Comparison of ENCODE assay signal across 41 mouse cellular contexts in the genomic region with DNA sequence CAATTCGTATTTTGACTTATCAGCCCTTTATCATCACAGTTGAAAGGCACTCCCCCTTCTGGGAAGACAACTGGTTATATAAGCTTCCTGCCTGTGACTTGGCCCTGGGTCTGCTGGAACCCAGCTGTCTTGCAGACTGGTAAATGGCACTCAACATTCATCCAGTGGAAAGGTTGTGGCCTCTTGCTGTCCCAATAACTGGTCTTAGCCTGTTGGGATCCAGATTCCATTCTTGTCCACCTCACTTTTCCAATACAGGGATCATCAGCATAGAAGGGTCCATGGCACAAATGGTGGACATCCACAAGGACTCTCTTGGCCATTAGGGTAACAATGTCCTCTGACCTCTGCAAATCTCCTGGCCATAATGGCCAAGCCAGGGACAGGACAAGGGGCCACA. TPM values are rescaled to one million over a fixed set of nuclear protein-coding genes. Genes with fewer than 3 reads are reported as not detected.
"Had no signal": no experiment of that assay in that cellular context is flagged by ENCODE, and none has a peak within 500 bp of the region (broad histone marks: within the 10 kb centered on the region; RNA-seq: fewer than 3 reads in every experiment).

No protein-coding gene starts in this region.

- H3K27ac ChIP-seq: heart, embryonic 10.5 days; heart, embryonic 13.5 days; heart, embryonic 15.5 days; hindbrain, embryonic 10.5 days; hindbrain, embryonic 12.5 days; hindbrain, embryonic 13.5 days; hindbrain, embryonic 14.5 days; hindbrain, embryonic 15.5 days; hindbrain, postnatal 0 days; intestine, embryonic 15.5 days; kidney, embryonic 15.5 days; kidney, postnatal 0 days; layer of hippocampus, adult 2 months; left cerebral cortex, adult 2 months had no signal

- DNase-seq: heart, postnatal 14 days; heart, postnatal 36 days; heart, postnatal 4 days; kidney, adult 11 months; kidney, adult 18-20 months; kidney, adult 2 months; kidney, adult 8-10 months; kidney, adult 9 months; kidney, postnatal 10 days; kidney, postnatal 14 days; kidney, postnatal 25 days; kidney, postnatal 36 days; kidney, postnatal 4 days; layer of hippocampus, adult 9-11 months; layer of hippocampus, postnatal 36 days had no signal

- H3K9ac ChIP-seq: heart, embryonic 12.5 days; heart, embryonic 13.5 days; heart, embryonic 15.5 days; hindbrain, embryonic 12.5 days; hindbrain, embryonic 13.5 days; hindbrain, embryonic 14.5 days; hindbrain, embryonic 15.5 days; intestine, embryonic 15.5 days; kidney, embryonic 15.5 days had no signal

- H3K36me3 ChIP-seq: heart, embryonic 10.5 days; heart, embryonic 12.5 days; heart, embryonic 13.5 days; heart, embryonic 15.5 days; hindbrain, embryonic 10.5 days; hindbrain, embryonic 12.5 days; hindbrain, embryonic 13.5 days; hindbrain, embryonic 15.5 days; intestine, embryonic 15.5 days; kidney, embryonic 15.5 days had no signal

- H3K9me3 ChIP-seq: heart, embryonic 10.5 days; heart, embryonic 12.5 days; heart, embryonic 13.5 days; heart, embryonic 15.5 days; hindbrain, embryonic 10.5 days; hindbrain, embryonic 12.5 days; hindbrain, embryonic 13.5 days; hindbrain, embryonic 15.5 days; intestine, embryonic 15.5 days; kidney, embryonic 15.5 days had no signal

- ATAC-seq: hindbrain, embryonic 16.5 days; hindbrain, postnatal 0 days; inflammation-experienced regulatory T-cells, adult 6 months; intestine, embryonic 15.5 days; intestine, embryonic 16.5 days; intestine, postnatal 0 days had no signal

- H3K27me3 ChIP-seq: heart, embryonic 15.5 days; hindbrain, embryonic 12.5 days; hindbrain, embryonic 13.5 days; hindbrain, embryonic 15.5 days; intestine, embryonic 15.5 days; kidney, embryonic 15.5 days had no signal

- H3K4me3 ChIP-seq: heart, embryonic 10.5 days; heart, embryonic 12.5 days; heart, embryonic 13.5 days; heart, embryonic 15.5 days; hindbrain, embryonic 10.5 days; hindbrain, embryonic 12.5 days; hindbrain, embryonic 13.5 days; hindbrain, embryonic 15.5 days; intestine, embryonic 15.5 days; kidney, embryonic 15.5 days; layer of hippocampus, adult 2 months; left cerebral cortex, adult 2 months had no signal

- H3K4me1 ChIP-seq: heart, embryonic 12.5 days; heart, embryonic 13.5 days; heart, embryonic 15.5 days; hindbrain, embryonic 12.5 days; hindbrain, embryonic 13.5 days; hindbrain, embryonic 15.5 days; intestine, embryonic 15.5 days; kidney, embryonic 15.5 days had no signal

- H3K4me2 ChIP-seq: heart, embryonic 11.5 days; heart, embryonic 12.5 days; heart, embryonic 13.5 days; heart, embryonic 15.5 days; hindbrain, embryonic 12.5 days; hindbrain, embryonic 13.5 days; hindbrain, embryonic 14.5 days; hindbrain, embryonic 15.5 days; intestine, embryonic 15.5 days; kidney, embryonic 15.5 days had no signal

RNA-seq across cellular contexts. Expression of a gene that starts 40.7 kb away (rescaled TPM):
- total RNA-seq: heart, postnatal 25 days; heart, postnatal 36 days; heart, postnatal 4 days had no signal
- polyA plus RNA-seq: heart, embryonic 12.5 days; heart, embryonic 13.5 days; heart, postnatal 0 days; hindbrain, embryonic 10.5 days had no signal

RNA-seq across cellular contexts. Expression of a gene that starts 42.3 kb away (rescaled TPM):
- total RNA-seq: heart, postnatal 14 days; heart, postnatal 36 days; heart, postnatal 4 days; layer of hippocampus, adult 2 months; layer of hippocampus, postnatal 10 days; left cerebral cortex, adult 18-20 months had no signal
- polyA plus RNA-seq: heart, embryonic 10.5 days; heart, embryonic 11.5 days; heart, embryonic 12.5 days; heart, embryonic 14.5 days; heart, embryonic 15.5 days; heart, postnatal 0 days; hindbrain, embryonic 10.5 days; hindbrain, embryonic 11.5 days; hindbrain, embryonic 13.5 days; hindbrain, embryonic 14.5 days; hindbrain, embryonic 15.5 days; hindbrain, embryonic 16.5 days; inflammation-experienced regulatory T-cells, adult 6 months had no signal
